Mouse (Mus musculus) adrenal gland, postnatal 4 days (tissue): ENCODE measurements around the gene Thsd7b. TPM values are rescaled to one million over a fixed set of nuclear protein-coding genes. Genes with fewer than 3 reads are reported as not detected.

Experiments
- DNase-seq, 2 experiments: peaks; one replicate each; pipeline ENCODE4 v3.0.0; 2021 to 2022; ENCODE audit warnings: low spot score in 2 of 2, mixed read lengths in 2 of 2
- long read RNA-seq, 2 experiments: library from polyadenylated mRNA; stranded (forward); transcript quantifications; one replicate each; pipeline ENCODE4 v2.0.0; 2021
- total RNA-seq, 2 experiments: library from RNA; stranded (reverse); gene quantifications; 2 replicates each; pipeline ENCODE4 v1.2.3; 2021

The Thsd7b gene
- 1 to 10 TPM; 1.2 to 1.6 TPM for total RNA-seq
- long read RNA-seq, experiment 1: 0 reads
- long read RNA-seq, experiment 2: 0 reads

DNA sequence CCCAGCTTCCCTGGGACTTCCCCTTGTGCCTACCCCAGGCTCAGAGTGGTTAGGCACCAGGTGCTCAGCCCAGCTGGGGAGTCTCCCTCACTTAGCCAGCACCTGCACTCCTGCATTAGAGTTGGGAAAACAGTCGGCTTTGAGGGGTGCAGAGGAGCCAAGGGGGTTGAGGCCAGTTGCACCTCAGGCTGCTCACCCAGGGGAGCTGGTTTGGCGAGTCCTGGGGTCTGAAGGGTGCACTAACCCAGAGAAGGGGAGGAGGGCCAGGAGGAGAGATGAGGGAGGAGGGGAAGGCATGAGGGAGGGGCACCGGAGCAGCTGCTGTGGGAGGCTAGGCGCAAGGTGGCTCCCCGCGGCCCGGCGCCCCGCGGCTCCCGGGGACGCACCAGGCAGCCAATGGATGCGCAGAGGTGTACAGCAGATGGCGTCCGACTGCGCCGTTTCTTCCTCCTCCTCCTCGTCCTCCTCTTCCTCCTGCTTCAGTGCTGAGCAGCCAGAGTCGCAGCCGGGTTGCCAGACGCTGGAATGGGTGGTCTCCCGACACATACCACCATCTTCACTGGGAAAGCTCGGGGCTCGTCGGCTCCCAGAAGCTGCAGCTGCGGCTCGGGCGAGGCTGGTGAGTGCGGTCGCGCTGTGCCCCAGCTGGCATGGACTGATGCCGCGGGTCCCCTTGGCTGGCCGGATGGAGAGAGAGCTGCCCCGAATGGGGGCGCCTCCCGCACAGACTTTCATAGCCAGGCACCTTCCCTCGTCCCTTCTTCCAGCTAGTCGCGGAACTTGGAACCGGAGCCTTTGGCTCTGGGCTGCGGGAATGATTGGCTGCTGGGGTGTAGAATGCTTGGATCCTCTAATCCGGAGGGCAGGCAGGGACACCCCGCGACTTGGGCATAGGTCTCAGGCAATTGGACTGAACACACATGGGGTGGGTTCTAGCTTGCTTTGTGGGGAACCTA, at the start of gene Thsd7b:
TSS of gene Thsd7b (plus strand) at position 321 of the 956 bp plus-strand sequence.
- DNase-seq: no peak

GRCm38 (mm10) chr1:129244292-129244691, 28.8 kb upstream of the Thsd7b start:
- no peak for DNase-seq

DNA sequence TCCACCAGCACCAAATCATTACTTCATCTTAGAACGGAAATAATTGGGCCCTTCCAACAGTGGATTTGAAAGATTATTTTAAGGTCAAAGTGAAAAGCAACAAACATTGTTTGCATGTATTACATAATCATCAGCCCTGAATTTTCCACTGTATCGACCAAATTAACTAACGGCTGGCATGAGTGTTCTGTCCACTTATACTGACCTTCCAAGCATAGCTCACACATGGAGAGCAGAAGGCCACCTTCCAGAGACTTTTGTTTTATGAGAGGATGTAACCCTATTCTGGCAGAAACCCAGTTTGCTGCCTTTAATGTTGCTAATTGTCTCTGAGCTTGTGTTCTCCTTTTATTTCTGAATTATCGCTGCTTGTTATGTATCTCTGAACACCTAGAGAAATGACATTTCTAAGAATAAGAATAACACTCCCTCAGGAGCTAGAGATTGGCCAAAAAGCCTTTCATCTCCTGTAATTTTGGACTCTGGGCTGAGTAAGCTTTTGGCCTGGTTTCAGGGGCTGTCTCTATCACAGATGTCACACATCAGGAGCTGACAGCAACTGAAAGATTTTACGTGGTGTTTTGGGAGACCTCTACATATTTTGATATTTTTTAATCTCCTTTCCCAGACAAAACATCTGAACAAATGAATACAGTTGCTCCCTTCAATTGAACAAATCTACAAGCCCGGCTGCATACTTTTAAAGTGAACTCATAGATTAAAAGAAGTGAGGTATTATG, 22.2 kb upstream of the Thsd7b start:
- no peak for DNase-seq

GRCm38 (mm10) chr1:129266684-129267083, 6.4 kb upstream of the Thsd7b start:
- no peak for DNase-seq

GRCm38 (mm10) chr1:129304173-129304572, 31.1 kb downstream of the Thsd7b start:
- no peak for DNase-seq

GRCm38 (mm10) chr1:129324388-129324787, 51.3 kb downstream of the Thsd7b start:
- DNase-seq: no peak

DNA sequence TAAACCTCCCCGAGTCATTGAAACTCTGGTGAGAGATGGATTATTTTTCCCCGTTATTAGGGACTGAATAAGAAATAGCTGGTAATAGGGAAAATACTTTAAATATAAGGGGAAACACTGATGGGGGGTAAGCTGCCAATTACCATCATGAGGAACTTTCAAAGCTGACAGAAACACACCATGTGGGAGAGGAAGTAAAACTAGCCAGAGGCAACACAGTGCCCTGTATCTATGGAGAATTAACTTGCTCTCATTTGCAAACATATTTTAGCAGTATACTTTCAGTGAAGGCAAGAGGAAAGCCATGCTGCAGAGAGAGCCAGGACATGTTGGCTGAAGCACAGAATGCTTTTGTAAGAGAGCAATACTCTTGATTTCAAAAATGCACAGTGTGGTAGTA, 51.7 kb downstream of the Thsd7b start:
- no peak for DNase-seq

DNA sequence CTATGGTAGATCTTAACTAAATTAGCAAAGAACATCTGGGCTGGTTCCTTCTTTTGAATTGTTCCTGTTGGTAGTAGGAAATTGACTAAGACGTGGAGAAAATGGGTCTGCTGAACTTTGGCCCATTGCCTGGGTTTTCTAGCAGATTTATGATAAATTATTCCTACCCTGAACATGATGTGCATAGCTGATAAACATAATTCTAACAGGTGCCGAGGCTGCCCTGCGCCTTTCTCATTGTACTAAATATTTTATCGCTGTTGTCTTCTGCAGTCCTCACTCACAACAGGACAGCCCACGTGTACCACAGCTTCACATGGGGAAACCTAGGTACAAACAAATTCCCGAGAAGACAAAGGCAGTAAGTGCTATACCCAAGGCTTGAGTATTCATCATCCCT, 83.5 kb downstream of the Thsd7b start:
- no peak for DNase-seq

DNA sequence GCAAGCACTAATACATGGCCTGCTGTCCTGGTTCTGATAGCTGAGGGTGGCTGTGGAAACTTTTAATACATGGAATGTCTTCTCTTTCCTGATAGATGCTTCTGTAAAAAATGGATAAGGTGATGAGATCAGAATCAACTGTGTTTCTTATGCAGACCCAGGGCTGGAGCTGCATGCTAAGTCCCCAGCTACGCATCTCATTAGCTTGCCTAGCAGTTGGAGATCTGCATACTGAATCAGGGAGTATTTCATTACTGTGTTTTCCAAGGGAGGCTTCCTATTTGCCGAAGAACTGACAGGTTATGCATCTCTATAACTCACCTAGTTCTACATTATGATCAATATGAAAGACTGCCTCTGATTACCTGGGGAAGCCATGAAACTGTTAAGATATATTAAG, 84.3 kb downstream of the Thsd7b start:
- DNase-seq: no peak

GRCm38 (mm10) chr1:129363368-129363767, 90.3 kb downstream of the Thsd7b start:
- no peak for DNase-seq

DNA sequence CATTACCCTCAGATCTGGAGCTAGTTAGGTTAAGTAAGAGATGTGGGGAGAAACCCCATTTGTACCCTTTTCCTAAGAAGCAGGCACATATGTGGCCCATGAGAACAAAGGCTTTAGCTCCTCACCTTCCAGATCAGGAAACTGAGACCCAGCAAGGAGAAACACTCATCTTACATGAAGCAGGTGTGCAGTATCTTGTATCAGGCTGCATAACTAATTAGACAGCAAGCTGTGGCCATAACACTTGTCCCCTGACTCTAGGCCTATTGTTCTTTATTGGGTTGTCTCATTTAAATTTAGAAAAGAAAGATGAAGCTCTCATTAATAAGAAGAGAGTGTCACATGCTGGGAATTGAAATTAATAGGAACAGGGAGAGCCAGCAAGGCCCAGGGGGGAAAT, 91.7 kb downstream of the Thsd7b start:
- no peak for DNase-seq

DNA sequence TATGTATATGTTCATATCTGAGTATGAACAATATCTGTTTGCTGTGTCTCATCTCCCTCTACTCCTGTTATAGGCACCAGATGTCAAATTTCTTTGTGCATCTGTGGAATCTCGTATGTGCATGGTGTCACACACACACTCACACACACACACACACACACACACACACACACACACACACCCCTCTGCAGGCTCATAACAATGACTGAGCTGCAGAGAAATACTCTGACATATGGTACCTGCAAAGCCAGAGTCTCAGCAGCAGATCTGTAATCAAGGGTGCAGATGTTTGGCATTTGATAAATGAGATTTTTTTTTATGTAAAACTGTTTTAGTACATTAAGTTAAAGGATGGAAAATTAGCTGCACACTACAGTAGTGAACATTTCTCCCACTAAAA, 92.5 kb downstream of the Thsd7b start:
- DNase-seq: no peak

GRCm38 (mm10) chr1:129386479-129386878, 113.4 kb downstream of the Thsd7b start:
- DNase-seq: no peak

DNA sequence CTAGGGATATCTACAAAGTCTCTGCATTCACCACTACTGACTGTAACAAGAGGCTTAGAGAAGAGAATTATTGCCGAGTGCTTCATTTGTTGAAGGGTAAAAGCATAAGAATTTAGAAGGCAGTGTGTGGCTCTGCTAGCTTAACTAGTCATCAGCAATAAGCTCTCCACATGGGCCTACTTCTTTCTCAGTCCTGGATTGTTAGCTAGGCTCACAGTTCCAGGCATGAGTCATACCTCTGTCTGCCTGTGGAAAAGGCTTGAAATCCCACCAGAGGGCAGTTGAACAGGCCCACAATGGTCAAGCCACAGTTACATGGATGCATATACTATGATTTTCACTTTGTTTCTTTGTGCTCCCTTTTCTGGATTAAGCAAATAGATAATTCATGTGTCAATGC, 138.5 kb downstream of the Thsd7b start:
- no peak for DNase-seq

- no peak for DNase-seq
Measured at GRCm38 (mm10) chr1:129421581-129421980, 148.5 kb downstream of the Thsd7b start.

DNA sequence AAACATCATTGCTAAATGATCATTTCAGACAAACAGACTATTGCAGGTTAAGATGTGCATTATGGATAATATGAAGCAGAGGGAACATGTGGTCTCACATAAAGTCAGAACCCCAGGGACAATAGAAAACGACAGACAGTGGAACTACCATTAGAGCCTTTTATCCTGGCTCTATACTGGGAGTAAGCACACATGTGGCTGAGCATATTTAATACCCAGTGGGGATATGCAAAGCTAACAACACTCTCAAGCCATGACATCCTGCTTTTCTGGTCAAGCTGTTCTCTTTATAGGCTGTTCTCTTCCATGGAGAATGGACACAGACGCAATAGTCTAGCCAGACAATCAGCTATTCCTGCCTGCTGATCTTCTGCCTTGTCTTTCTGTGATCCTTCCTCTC, 191.3 kb downstream of the Thsd7b start:
- no peak for DNase-seq

GRCm38 (mm10) chr1:129473504-129473903, 200.4 kb downstream of the Thsd7b start:
- no peak for DNase-seq

- DNase-seq: no peak
Measured at GRCm38 (mm10) chr1:129484266-129485031, 211.3 kb downstream of the Thsd7b start.

GRCm38 (mm10) chr1:129491136-129491535, 218.0 kb downstream of the Thsd7b start:
- DNase-seq: no peak

- no peak for DNase-seq
Measured at GRCm38 (mm10) chr1:129493929-129494328, 220.8 kb downstream of the Thsd7b start.

DNA sequence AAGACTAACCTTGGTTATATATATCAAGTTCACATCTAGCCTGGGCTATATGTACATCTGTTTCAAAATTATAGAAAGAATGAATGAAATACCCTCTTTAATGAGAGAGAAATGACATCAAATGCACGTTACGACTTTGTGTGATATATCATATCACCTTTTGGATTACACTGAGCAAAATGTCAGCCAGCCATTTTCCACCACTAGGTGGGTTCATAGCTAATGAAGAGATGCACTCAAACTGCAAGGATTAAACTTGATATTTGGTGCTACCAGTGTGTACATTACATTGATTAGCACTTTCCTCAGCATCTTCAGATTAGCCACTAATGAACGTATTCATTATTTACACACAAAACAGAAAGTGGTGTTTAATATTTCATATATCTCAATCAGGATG, 228.6 kb downstream of the Thsd7b start:
- no peak for DNase-seq
